Mouse (Mus musculus) stomach, embryonic 14.5 days (tissue): Measurements from ENCODE around the gene Npw. TPM values are rescaled to one million over a fixed set of nuclear protein-coding genes. Genes with fewer than 3 reads are reported as not detected.

Source experiments
- ATAC-seq: fragments of 200-750 bp; cut with Nextera tagmentation; 2 replicates; pipeline ENCODE4 v1.8.0; 2017; ENCODE audit warnings: low read depth, moderate TSS enrichment; ENCODE audit not compliant: insufficient number of reproducible peaks, insufficient read depth, low FRiP score
- H3K27ac ChIP-seq: fragments of 300-500 bp; sonication (generic); 2 replicates; pipeline ENCODE4 v1.5.1; 2014; ENCODE audit warnings: mild to moderate bottlenecking, low read length, moderate library complexity, mixed read lengths
- H3K27me3 ChIP-seq: fragments of 300-500 bp; sonication (generic); 2 replicates; pipeline ENCODE4 v1.6.1; 2014; ENCODE audit warnings: low read length, control low read depth, mixed read lengths; ENCODE audit not compliant: control insufficient read depth, insufficient read depth
- H3K36me3 ChIP-seq: fragments of 300-500 bp; sonication (generic); 2 replicates; pipeline ENCODE4 v1.6.1; 2014; ENCODE audit warnings: mild to moderate bottlenecking, control low read depth, low read length, moderate library complexity, mixed read lengths; ENCODE audit not compliant: control insufficient read depth, insufficient read depth
- H3K4me1 ChIP-seq: fragments of 300-500 bp; sonication (generic); 2 replicates; pipeline ENCODE4 v1.6.1; 2014; ENCODE audit warnings: low read length, control low read depth, mixed read lengths; ENCODE audit not compliant: control insufficient read depth, insufficient read depth
- H3K4me2 ChIP-seq: fragments of 300-500 bp; sonication (generic); replicated peaks from 2 replicates; pipeline ENCODE4 v1.6.1; 2014; ENCODE audit warnings: low read depth, low read length, control low read depth
- H3K4me3 ChIP-seq: fragments of 300-500 bp; sonication (generic); 2 replicates; pipeline ENCODE4 v1.5.1; 2014; ENCODE audit warnings: low read depth, low read length, control low read depth
- H3K9ac ChIP-seq: fragments of 300-500 bp; sonication (generic); replicated peaks from 2 replicates; pipeline ENCODE4 v1.6.1; 2014; ENCODE audit warnings: low read depth, mild to moderate bottlenecking, control low read depth, low read length, moderate library complexity, mixed read lengths
- H3K9me3 ChIP-seq: fragments of 300-500 bp; sonication (generic); 2 replicates; pipeline ENCODE4 v1.6.1; 2016; ENCODE audit warnings: low read depth, low read length, control low read depth; ENCODE audit not compliant: control insufficient read depth
- WGBS: fragments of 180-500 bp; shearing (Covaris S2); extraction: QIAGEN DNeasy Blood & Tissue Kit; methylation state at CpG from one replicate; pipeline ENCODE4 v1.1.7; 2014; 5-methylcytosine and 5-hydroxymethylcytosine counted together
- polyA plus RNA-seq: library from polyadenylated mRNA; unstranded; fragments of >200 nt; fragmentation: Nextera tagmentation; extraction: Ambion mirVana; gene quantifications from 2 replicates; pipeline ENCODE4 v1.2.1, GENCODE M21; 2014

Npw gene
- polyA plus RNA-seq, 1 experiment from 2014 or later = 0.42 TPM

- H3K4me3 ChIP-seq = no peak overlapping the region
- no peak overlapping the region for H3K27ac ChIP-seq
- H3K9ac ChIP-seq = no peak overlapping the region
- no peaks in the 10 kb centered on the region for H3K9me3 ChIP-seq
- H3K36me3 ChIP-seq = peaks cover 78% of the 10 kb centered on the region
- no peaks in the 10 kb centered on the region for H3K27me3 ChIP-seq
- no peak for ATAC-seq
- H3K4me2 ChIP-seq = no peak overlapping the region
- WGBS = 84% methylated on average over 14 of the region's 14 CpGs
- no peaks in the 10 kb centered on the region for H3K4me1 ChIP-seq
Observed at GRCm38 (mm10) chr17:24617561-24618194, 40.6 kb downstream of the Npw start.

GRCm38 (mm10) chr17:24610711-24611110 is 47.5 kb downstream of the Npw start:
- H3K36me3 ChIP-seq = peaks cover 54% of the 10 kb centered on the region

GRCm38 (mm10) chr17:24608874-24609273 is 49.4 kb downstream of the Npw start:
- Histone ChIP-seq H3K27ac (no peak overlapping the region), H3K36me3 (peaks cover 44% of the 10 kb centered on the region), H3K9ac (no peak overlapping the region), H3K4me2 (no peak overlapping the region), H3K4me1 (no peaks in the 10 kb centered on the region), H3K9me3 (no peaks in the 10 kb centered on the region), H3K27me3 (no peaks in the 10 kb centered on the region), H3K4me3 (no peak overlapping the region)
- no peak for ATAC-seq
- WGBS = 89% methylated on average over 8 of the region's 8 CpGs

More at GRCm38 (mm10) chr17:24610711-24611110, 47.5 kb downstream of the Npw start:
- H3K9ac ChIP-seq = no peak overlapping the region
- H3K4me3 ChIP-seq = no peak overlapping the region
- H3K9me3 ChIP-seq = no peaks in the 10 kb centered on the region
- ATAC-seq = no peak
- H3K4me1 ChIP-seq = no peaks in the 10 kb centered on the region
- H3K27me3 ChIP-seq = no peaks in the 10 kb centered on the region
- H3K27ac ChIP-seq = no peak overlapping the region
- WGBS = 77% methylated on average over 2 of the region's 2 CpGs
- H3K4me2 ChIP-seq = no peak overlapping the region

- peaks cover 39% of the 10 kb centered on the region for H3K36me3 ChIP-seq
- no peak for ATAC-seq
Observed at GRCm38 (mm10) chr17:24608370-24608769, 49.9 kb downstream of the Npw start.

More at GRCm38 (mm10) chr17:24608370-24608769, 49.9 kb downstream of the Npw start:
- no peaks in the 10 kb centered on the region for H3K9me3 ChIP-seq
- 86% methylated on average over 4 of the region's 4 CpGs for WGBS
- H3K4me1 ChIP-seq = no peaks in the 10 kb centered on the region
- H3K27me3 ChIP-seq = no peaks in the 10 kb centered on the region
- H3K4me3 ChIP-seq = no peak overlapping the region
- H3K4me2 ChIP-seq = no peak overlapping the region
- H3K9ac ChIP-seq = no peak overlapping the region
- no peak overlapping the region for H3K27ac ChIP-seq

Other genes with a start within 250 kb of the Npw start
- 254 and 265 TPM in 2 replicates for gene Rnps1, start 243.9 kb downstream of the Npw start, polyA plus RNA-seq
- gene Eci1, start 231.8 kb downstream of the Npw start, polyA plus RNA-seq = 98.1 and 112 TPM in 2 replicates
- gene Dnase1l2, start 215.4 kb downstream of the Npw start, polyA plus RNA-seq = 2.6 and 3.1 TPM in 2 replicates
- 25.1 and 28.5 TPM in 2 replicates for gene E4f1, start 188.1 kb downstream of the Npw start, polyA plus RNA-seq
- 51.7 and 57.0 TPM in 2 replicates for gene Pgp, start 188.1 kb downstream of the Npw start, polyA plus RNA-seq
- 0.56 TPM in 1 of 2 replicates, not detected in the other for gene Bricd5, start 184.6 kb downstream of the Npw start, polyA plus RNA-seq
- gene Mlst8, start 179.4 kb downstream of the Npw start, polyA plus RNA-seq = 39.7 and 46.2 TPM in 2 replicates
- 2.7 and 3.8 TPM in 2 replicates for gene Caskin1, start 169.9 kb downstream of the Npw start, polyA plus RNA-seq
- gene Traf7, start 130.5 kb downstream of the Npw start, polyA plus RNA-seq = 87.6 and 97.3 TPM in 2 replicates
- gene Rab26, start 124.2 kb downstream of the Npw start, polyA plus RNA-seq = 3.0 and 3.2 TPM in 2 replicates
- gene Pkd1, start 108.6 kb downstream of the Npw start, polyA plus RNA-seq = 27.3 and 35.9 TPM in 2 replicates
- 57.1 and 57.7 TPM in 2 replicates for gene Tsc2, start 25.8 kb downstream of the Npw start, polyA plus RNA-seq
- gene Nthl1, start 25.8 kb downstream of the Npw start, polyA plus RNA-seq = 18.1 and 19.6 TPM in 2 replicates
- gene Slc9a3r2, start 8.1 kb downstream of the Npw start, polyA plus RNA-seq = 44.9 and 47.7 TPM in 2 replicates
- 24.8 and 26.5 TPM in 2 replicates for gene Zfp598, start 11.2 kb upstream of the Npw start, polyA plus RNA-seq
- gene Syngr3, start 31.5 kb upstream of the Npw start, polyA plus RNA-seq = 5.6 and 6.3 TPM in 2 replicates
- 38.5 and 40.8 TPM in 2 replicates for gene Gfer, start 37.7 kb upstream of the Npw start, polyA plus RNA-seq
- 3.2 and 3.8 TPM in 2 replicates for gene Noxo1, start 37.8 kb upstream of the Npw start, polyA plus RNA-seq
- gene Tbl3, start 49.2 kb upstream of the Npw start, polyA plus RNA-seq = 67.8 and 72.1 TPM in 2 replicates
- gene Rnf151, start 59.6 kb upstream of the Npw start, polyA plus RNA-seq = not detected in 2 replicates
- gene Rps2, start 59.7 kb upstream of the Npw start, polyA plus RNA-seq = 1,483 and 1,587 TPM in 2 replicates
- gene Ndufb10, start 66.0 kb upstream of the Npw start, polyA plus RNA-seq = 226 and 259 TPM in 2 replicates
- gene Rpl3l, start 69.4 kb upstream of the Npw start, polyA plus RNA-seq = 0.26 TPM in 1 of 2 replicates, not detected in the other
- gene Msrb1, start 78.2 kb upstream of the Npw start, polyA plus RNA-seq = 40.3 and 41.3 TPM in 2 replicates
- gene Hs3st6, start 94.5 kb upstream of the Npw start, polyA plus RNA-seq = 1.1 and 1.5 TPM in 2 replicates
- not detected in 2 replicates for gene Meiob, start 145.8 kb upstream of the Npw start, polyA plus RNA-seq
- 31.7 and 35.2 TPM in 2 replicates for gene Hagh, start 181.7 kb upstream of the Npw start, polyA plus RNA-seq
- gene Fahd1, start 191.9 kb upstream of the Npw start, polyA plus RNA-seq = 21.6 and 26.0 TPM in 2 replicates
- 1.1 and 1.5 TPM in 2 replicates for gene Igfals, start 207.5 kb upstream of the Npw start, polyA plus RNA-seq
- 48.1 and 49.0 TPM in 2 replicates for gene Nubp2, start 227.9 kb upstream of the Npw start, polyA plus RNA-seq
- gene Spsb3, start 228.2 kb upstream of the Npw start, polyA plus RNA-seq = 32.9 and 36.4 TPM in 2 replicates
- gene Eme2, start 236.6 kb upstream of the Npw start, polyA plus RNA-seq = 18.9 and 27.8 TPM in 2 replicates
- 84.7 and 85.6 TPM in 2 replicates for gene Mrps34, start 236.7 kb upstream of the Npw start, polyA plus RNA-seq
- gene Nme3, start 238.0 kb upstream of the Npw start, polyA plus RNA-seq = 72.7 and 76.7 TPM in 2 replicates